ENCODE assay signal across 27 mouse cellular contexts in genomic region chr6:17247673-17248072, GRCm38 (mm10). TPM values are rescaled to one million over a fixed set of nuclear protein-coding genes. Genes with fewer than 3 reads are reported as not detected.
DNase-seq lines count a peak whose midpoint lies in the region; ATAC-seq and TF ChIP-seq lines count a peak whose summit lies in the region.
"Had no signal": no experiment of that assay in that cellular context is flagged by ENCODE, and none has a peak within 500 bp of the region (broad histone marks: within the 10 kb centered on the region; RNA-seq: fewer than 3 reads in every experiment).

No protein-coding gene starts in this region.

- no peak for TF ChIP-seq CTCF in brain, embryonic 14.5 days (IDR thresholded peaks at IDR 0.05; ENCODE audit: borderline replicate concordance, extremely low read depth, insufficient read depth, insufficient read length)
- TF ChIP-seq CTCF in embryonic fibroblast, embryonic 13.5 days (IDR thresholded peaks at IDR 0.05; ENCODE audit: borderline replicate concordance, insufficient read depth, low read length), result no peak

- peak; percentile 4 for DNase-seq in brain, embryonic 14.5 days (ENCODE audit: low read depth)
- no peak for DNase-seq in frontal cortex, postnatal 14 days (ENCODE audit: low spot score in 2 of 2)
- DNase-seq in ovary, adult 18-20 months (ENCODE audit: low spot score), result no peak
- DNase-seq in layer of hippocampus, adult 8-10 months (ENCODE audit: low spot score in 2 of 2), result no peak
- DNase-seq: adrenal gland, adult 8-10 months; adrenal gland, postnatal 36 days; cerebellum, adult 11 months; cerebellum, adult 2 months; cerebellum, adult 9-11 months; cerebellum, postnatal 25 days; gastrocnemius, adult 2 months; gastrocnemius, postnatal 14 days; heart, adult 18-20 months; heart, postnatal 10 days; heart, postnatal 36 days had no signal

- peak overlapping the region; percentile 86 for H3K27ac ChIP-seq in embryonic fibroblast, embryonic 13.5 days (ENCODE audit: insufficient read depth, low read length)
- H3K27ac ChIP-seq: forebrain, embryonic 12.5 days; gastrocnemius, adult 2 months; heart, embryonic 15.5 days; hindbrain, embryonic 10.5 days; hindbrain, embryonic 13.5 days; intestine, embryonic 15.5 days had no signal

- no peak for TF ChIP-seq POLR2A in brain, embryonic 14.5 days (IDR thresholded peaks at IDR 0.05; ENCODE audit: borderline replicate concordance, extremely low read depth, insufficient read depth, insufficient read length, poor library complexity, severe bottlenecking)
- TF ChIP-seq POLR2A in embryonic fibroblast, embryonic 13.5 days (IDR thresholded peaks at IDR 0.05; ENCODE audit: low read depth, low read length), result no peak

- peak; percentile 48; the same call in 1 of the 2 replicates for ATAC-seq in megakaryocyte progenitor cell, adult 5-6 weeks (replicated peaks; ENCODE audit: poor library complexity)
- ATAC-seq: activated CD4-positive, CD25-positive, alpha-beta regulatory T cell, adult 4 months; CD4-positive, CD25-positive, alpha-beta regulatory T cell, adult 4 months; hindbrain, embryonic 16.5 days; intestine, embryonic 15.5 days had no signal

- H3K4me3 ChIP-seq in embryonic fibroblast, embryonic 13.5 days (ENCODE audit: insufficient read depth, low read length), result no peak overlapping the region
- H3K4me3 ChIP-seq: forebrain, embryonic 12.5 days; gastrocnemius, adult 2 months; heart, embryonic 12.5 days; heart, embryonic 15.5 days; hindbrain, embryonic 10.5 days; hindbrain, embryonic 13.5 days; intestine, embryonic 15.5 days had no signal

- no peaks in the 10 kb centered on the region; the same call in 1 of the 2 replicates for H3K4me1 ChIP-seq in embryonic fibroblast, embryonic 13.5 days (ENCODE audit: control insufficient read depth, insufficient read depth, low read length)
- H3K4me1 ChIP-seq: forebrain, embryonic 12.5 days; heart, embryonic 12.5 days; heart, embryonic 15.5 days; hindbrain, embryonic 10.5 days; hindbrain, embryonic 13.5 days; intestine, embryonic 15.5 days had no signal

RNA-seq across cellular contexts. Expression of gene Cav2, which starts 33.3 kb away (rescaled TPM):
- polyA plus RNA-seq in brain, embryonic 14.5 days (2012; rRNA removed), result 5.8 and 6.0 TPM in 2 replicates
- 45.6 and 74.2 TPM in 2 replicates for polyA plus RNA-seq in embryonic fibroblast, embryonic 13.5 days (2011; ENCODE audit: insufficient read length, low read depth, missing spikeins)
- total RNA-seq in megakaryocyte progenitor cell, adult 5-6 weeks (2015), result 0.74 and 1.1 TPM in 2 replicates
- total RNA-seq in megakaryocyte progenitor cell, adult 5-6 weeks (2017), result 0.37 and 0.78 TPM in 2 replicates
- 10 to 100 TPM; 19.4 to 34.5 (median 31.0) TPM for total RNA-seq in layer of hippocampus, adult 8-10 months (2022)
- total RNA-seq: MEL had no signal

RNA-seq across cellular contexts. Expression of gene Cav1, which starts 58.5 kb away (rescaled TPM):
- 17.6 and 25.1 TPM in 2 replicates for polyA plus RNA-seq in brain, embryonic 14.5 days (2012; rRNA removed)
- polyA plus RNA-seq in embryonic fibroblast, embryonic 13.5 days (2011; ENCODE audit: insufficient read length, low read depth, missing spikeins), result 610 and 713 TPM in 2 replicates
- not detected in 2 replicates for total RNA-seq in megakaryocyte progenitor cell, adult 5-6 weeks (2015)
- not detected in 2 replicates for total RNA-seq in megakaryocyte progenitor cell, adult 5-6 weeks (2017)
- total RNA-seq in layer of hippocampus, adult 8-10 months (2022), result 10 to 100 TPM; 16.7 to 29.8 (median 23.3) TPM
- total RNA-seq: MEL had no signal
- polyA plus RNA-seq: activated CD4-positive, CD25-positive, alpha-beta regulatory T cell, adult 4 months; CD4-positive, CD25-positive, alpha-beta regulatory T cell, adult 4 months had no signal

Comparison
In these comparisons a context has a peak if more than half of its experiments do, and no peak if none do; other contexts are left out.
1. RNA of gene Cav2, which starts 33.3 kb away (total RNA-seq): 19.4 to 34.5 TPM in layer of hippocampus, adult 8-10 months; 0.37 to 1.1 TPM in megakaryocyte progenitor cell, adult 5-6 weeks; every median in the first group is over 4 times any median in the second.
2. RNA of gene Cav1, which starts 58.5 kb away (total RNA-seq): 16.7 to 29.8 TPM in layer of hippocampus, adult 8-10 months; not detected in megakaryocyte progenitor cell, adult 5-6 weeks; every median in the first group is over 10 times any median in the second.